In genomic region chr13:56071586-56072267, GRCm38 (mm10) we compare ENCODE assay signal across 12 mouse cellular contexts.
DNase-seq lines count a peak whose midpoint lies in the region; ATAC-seq and TF ChIP-seq lines count a peak whose summit lies in the region.
"Had no signal": no experiment of that assay in that cellular context is flagged by ENCODE, and none has a peak within 500 bp of the region (broad histone marks: within the 10 kb centered on the region; RNA-seq: fewer than 3 reads in every experiment).

No protein-coding gene starts in this region.

- no peaks in the 10 kb centered on the region for H3K9me3 ChIP-seq in forebrain, embryonic 15.5 days
- no peaks in the 10 kb centered on the region for H3K9me3 ChIP-seq in forebrain, embryonic 10.5 days
- no peaks in the 10 kb centered on the region for H3K9me3 ChIP-seq in stomach, embryonic 14.5 days (ENCODE audit: control insufficient read depth, low read depth, low read length)
- no peaks in the 10 kb centered on the region for H3K9me3 ChIP-seq in stomach, postnatal 0 days (ENCODE audit: control insufficient read depth, low read length)
- H3K9me3 ChIP-seq: liver, embryonic 12.5 days had no signal

- peaks cover 10% of the 10 kb centered on the region for H3K4me1 ChIP-seq in forebrain, embryonic 15.5 days
- peaks cover 32% of the 10 kb centered on the region for H3K4me1 ChIP-seq in forebrain, embryonic 10.5 days
- peaks cover 15% of the 10 kb centered on the region; the same call in 1 of the 2 replicates for H3K4me1 ChIP-seq in stomach, embryonic 14.5 days (ENCODE audit: control insufficient read depth, insufficient read depth, low read length)
- no peaks in the 10 kb centered on the region for H3K4me1 ChIP-seq in stomach, postnatal 0 days (replicated peaks; ENCODE audit: control insufficient read depth, insufficient read depth)
- H3K4me1 ChIP-seq: liver, embryonic 12.5 days had no signal

- TF ChIP-seq EP300 in stomach, postnatal 0 days (optimal IDR thresholded peaks at IDR 0.05) = no peak

- peak; percentile 26; the same call in 1 of the 2 replicates for ATAC-seq in forebrain, embryonic 15.5 days (replicated peaks)
- ATAC-seq in stomach, embryonic 14.5 days (ENCODE audit: insufficient number of reproducible peaks, insufficient read depth, low FRiP score, low read depth) = no peak
- ATAC-seq in stomach, postnatal 0 days (ENCODE audit: low FRiP score, low TSS enrichment) = no peak
- ATAC-seq: liver, embryonic 12.5 days had no signal

- no peaks in the 10 kb centered on the region for H3K27me3 ChIP-seq in forebrain, embryonic 15.5 days
- no peaks in the 10 kb centered on the region for H3K27me3 ChIP-seq in forebrain, embryonic 10.5 days (ENCODE audit: poor library complexity, severe bottlenecking)
- H3K27me3 ChIP-seq in stomach, embryonic 14.5 days (ENCODE audit: control insufficient read depth, insufficient read depth, low read length) = no peaks in the 10 kb centered on the region
- H3K27me3 ChIP-seq in stomach, postnatal 0 days (ENCODE audit: control insufficient read depth, insufficient read depth, low read length) = no peaks in the 10 kb centered on the region
- H3K27me3 ChIP-seq: liver, embryonic 12.5 days had no signal

- peak overlapping the region; percentile 72 for H3K27ac ChIP-seq in forebrain, embryonic 15.5 days (replicated peaks)
- no peak overlapping the region for H3K27ac ChIP-seq in forebrain, embryonic 10.5 days
- peak overlapping the region; percentile 81; the same call in 1 of the 2 replicates for H3K27ac ChIP-seq in stomach, embryonic 14.5 days (ENCODE audit: low read length)
- H3K27ac ChIP-seq in stomach, postnatal 0 days (replicated peaks) = no peak overlapping the region
- H3K27ac ChIP-seq: liver, embryonic 12.5 days; macrophage had no signal

- no peak overlapping the region for H3K4me3 ChIP-seq in forebrain, embryonic 15.5 days
- H3K4me3 ChIP-seq in forebrain, embryonic 10.5 days = no peak overlapping the region
- H3K4me3 ChIP-seq in stomach, embryonic 14.5 days (ENCODE audit: low read depth, low read length) = no peak overlapping the region
- H3K4me3 ChIP-seq in stomach, postnatal 0 days (ENCODE audit: low read depth, low read length) = no peak overlapping the region
- H3K4me3 ChIP-seq: liver, embryonic 12.5 days had no signal

- H3K4me2 ChIP-seq in forebrain, embryonic 15.5 days (replicated peaks) = no peak overlapping the region
- no peak overlapping the region for H3K4me2 ChIP-seq in stomach, embryonic 14.5 days (replicated peaks; ENCODE audit: low read depth, low read length)
- no peak overlapping the region for H3K4me2 ChIP-seq in stomach, postnatal 0 days (replicated peaks; ENCODE audit: low read depth)
- H3K4me2 ChIP-seq: liver, embryonic 12.5 days had no signal

- H3K36me3 ChIP-seq in forebrain, embryonic 15.5 days = peaks cover 35% of the 10 kb centered on the region
- peaks cover 75% of the 10 kb centered on the region for H3K36me3 ChIP-seq in forebrain, embryonic 10.5 days (replicated peaks)
- H3K36me3 ChIP-seq in stomach, embryonic 14.5 days (ENCODE audit: control insufficient read depth, insufficient read depth, low read length) = peaks cover 41% of the 10 kb centered on the region
- peaks cover 22% of the 10 kb centered on the region for H3K36me3 ChIP-seq in stomach, postnatal 0 days (ENCODE audit: control insufficient read depth, insufficient read depth, low read length)

- no peak overlapping the region for H3K9ac ChIP-seq in forebrain, embryonic 15.5 days (replicated peaks)
- H3K9ac ChIP-seq in stomach, embryonic 14.5 days (replicated peaks; ENCODE audit: low read depth, low read length) = no peak overlapping the region
- no peak overlapping the region for H3K9ac ChIP-seq in stomach, postnatal 0 days (ENCODE audit: low read length)
- H3K9ac ChIP-seq: liver, embryonic 12.5 days had no signal

- DNase-seq in forebrain, embryonic 10.5 days (ENCODE audit: extremely low spot score, low spot score) = no peak
- DNase-seq in stomach, postnatal 0 days (ENCODE audit: low spot score) = no peak
- DNase-seq in fibroblast of lung, adult 2 months (ENCODE audit: low read depth) = peak; percentile 28
- DNase-seq in testis, postnatal 14 days (ENCODE audit: low spot score) = no peak
- DNase-seq in ovary, adult 18-20 months (ENCODE audit: low spot score) = no peak
- DNase-seq in urinary bladder, postnatal 25 days (ENCODE audit: low spot score) = no peak
- DNase-seq: kidney, adult 2 months; layer of hippocampus, adult 9-11 months had no signal

- no peak for TF ChIP-seq CTCF in stomach, postnatal 0 days (IDR thresholded peaks at IDR 0.05; ENCODE audit: low read depth)

- WGBS in forebrain, embryonic 15.5 days = 65% methylated on average over 16 of the region's 16 CpGs
- WGBS in forebrain, embryonic 10.5 days = 90% methylated on average over 16 of the region's 16 CpGs
- WGBS in stomach, embryonic 14.5 days = 69% methylated on average over 16 of the region's 16 CpGs
- WGBS in stomach, postnatal 0 days = 62% methylated on average over 16 of the region's 16 CpGs

Comparison
In these comparisons a context has a peak if more than half of its experiments do, and no peak if none do; other contexts are left out.
1. H3K27ac ChIP-seq: peak in forebrain, embryonic 15.5 days (single experiment) and stomach, embryonic 14.5 days (single experiment); none in forebrain, embryonic 10.5 days (single experiment) and stomach, postnatal 0 days (single experiment).